Mouse (Mus musculus): ENCODE measurements around the gene Cdk18. TPM values are rescaled to one million over a fixed set of nuclear protein-coding genes. Genes with fewer than 3 reads are reported as not detected.
A peak's percentile ranks its signal among the peaks of the same experiment; 100 is the strongest.
"Not testable (repeated sequence)": the region's sequence is repeated elsewhere in the genome, so short reads cannot be mapped to it uniquely, and the experiment has no call there.

Cdk18 gene
- total and polyA plus RNA-seq, 2 experiments, result 4.7 to 33.2 TPM

- WGBS, result 23% methylated on average over 12 of the region's 12 CpGs
Observed at GRCm38 (mm10) chr1:132168115-132168767, 28.8 kb upstream of the Cdk18 start.

GRCm38 (mm10) chr1:132165859-132166258, 26.4 kb upstream of the Cdk18 start:
- H3K27me3 ChIP-seq (ENCODE audit: control insufficient read depth, insufficient read depth, low read length), result no peaks in the 10 kb centered on the region
- no peak overlapping the region for H3K4me3 ChIP-seq (ENCODE audit: insufficient read depth, low read depth, low read length)
- no peaks in the 10 kb centered on the region for H3K79me2 ChIP-seq (ENCODE audit: control insufficient read depth, insufficient read depth, low read length)
- H3K9ac ChIP-seq (ENCODE audit: low read depth, low read length), result no peak overlapping the region
- TF ChIP-seq POLR2A (IDR thresholded peaks at IDR 0.05; ENCODE audit: extremely low read depth, insufficient read depth, low read length) (no peak), CTCF (IDR thresholded peaks at IDR 0.05; ENCODE audit: low read depth, low read length) (peak; percentile 56; the same call in 1 of the 2 replicates)
- H3K36me3 ChIP-seq (ENCODE audit: control insufficient read depth, insufficient read depth, low read length), result no peaks in the 10 kb centered on the region
- no peak overlapping the region for H3K27ac ChIP-seq (replicated peaks; ENCODE audit: insufficient read depth, low read depth, low read length)
- no peak for DNase-seq (ENCODE audit: extremely low read depth, low read depth, low spot score)
- H3K4me1 ChIP-seq (ENCODE audit: control insufficient read depth, insufficient read depth, low read length), result peaks cover 7% of the 10 kb centered on the region; the same call in 1 of the 2 replicates
- WGBS, result 62% methylated on average over 3 of the region's 3 CpGs

More at GRCm38 (mm10) chr1:132168115-132168767, 28.8 kb upstream of the Cdk18 start:
- H3K4me3 ChIP-seq (ENCODE audit: insufficient read depth, low read depth, low read length), result no peak overlapping the region
- no peaks in the 10 kb centered on the region for H3K27me3 ChIP-seq (ENCODE audit: control insufficient read depth, insufficient read depth, low read length)
- H3K36me3 ChIP-seq (ENCODE audit: control insufficient read depth, insufficient read depth, low read length), result no peaks in the 10 kb centered on the region
- no peak overlapping the region for H3K9ac ChIP-seq (ENCODE audit: low read depth, low read length)
- H3K4me1 ChIP-seq (ENCODE audit: control insufficient read depth, insufficient read depth, low read length), result peaks cover 7% of the 10 kb centered on the region; the same call in 1 of the 2 replicates
- no peak overlapping the region for H3K27ac ChIP-seq (replicated peaks; ENCODE audit: insufficient read depth, low read depth, low read length)
- H3K79me2 ChIP-seq (ENCODE audit: control insufficient read depth, insufficient read depth, low read length), result no peaks in the 10 kb centered on the region
- DNase-seq (ENCODE audit: extremely low read depth, low read depth, low spot score), result no peak
- TF ChIP-seq CTCF (IDR thresholded peaks at IDR 0.05; ENCODE audit: low read depth, low read length) (no peak), POLR2A (IDR thresholded peaks at IDR 0.05; ENCODE audit: extremely low read depth, insufficient read depth, low read length) (no peak)

GRCm38 (mm10) chr1:132164780-132165518, 25.5 kb upstream of the Cdk18 start:
- no peaks in the 10 kb centered on the region for H3K36me3 ChIP-seq (ENCODE audit: control insufficient read depth, insufficient read depth, low read length)
- peaks cover 5% of the 10 kb centered on the region; the same call in 1 of the 2 replicates for H3K4me1 ChIP-seq (ENCODE audit: control insufficient read depth, insufficient read depth, low read length)
- H3K4me3 ChIP-seq (ENCODE audit: insufficient read depth, low read depth, low read length), result no peak overlapping the region
- no peak for DNase-seq (ENCODE audit: extremely low read depth, low read depth, low spot score)
- 50% methylated on average over 13 of the region's 13 CpGs for WGBS
- no peak overlapping the region for H3K9ac ChIP-seq (ENCODE audit: low read depth, low read length)
- TF ChIP-seq POLR2A (IDR thresholded peaks at IDR 0.05; ENCODE audit: extremely low read depth, insufficient read depth, low read length) (no peak), CTCF (IDR thresholded peaks at IDR 0.05; ENCODE audit: low read depth, low read length) (no peak)
- no peaks in the 10 kb centered on the region for H3K27me3 ChIP-seq (ENCODE audit: control insufficient read depth, insufficient read depth, low read length)
- no peaks in the 10 kb centered on the region for H3K79me2 ChIP-seq (ENCODE audit: control insufficient read depth, insufficient read depth, low read length)
- no peak overlapping the region for H3K27ac ChIP-seq (replicated peaks; ENCODE audit: insufficient read depth, low read depth, low read length)

- not testable (repeated sequence) for H3K4me3 ChIP-seq (ENCODE audit: insufficient read depth, low read depth, low read length); DNase-seq (ENCODE audit: extremely low read depth, low read depth, low spot score); H3K9ac ChIP-seq (ENCODE audit: low read depth, low read length); H3K36me3 ChIP-seq (ENCODE audit: control insufficient read depth, insufficient read depth, low read length); H3K27ac ChIP-seq (replicated peaks; ENCODE audit: insufficient read depth, low read depth, low read length); H3K4me1 ChIP-seq (ENCODE audit: control insufficient read depth, insufficient read depth, low read length); H3K27me3 ChIP-seq (ENCODE audit: control insufficient read depth, insufficient read depth, low read length); H3K79me2 ChIP-seq (ENCODE audit: control insufficient read depth, insufficient read depth, low read length)
- WGBS, result 45% methylated on average over 9 of the region's 9 CpGs
Observed at GRCm38 (mm10) chr1:132162618-132163017, 23.1 kb upstream of the Cdk18 start.

- TF ChIP-seq CTCF (IDR thresholded peaks at IDR 0.05; ENCODE audit: low read depth, low read length), result no peak
- no peak for TF ChIP-seq POLR2A (IDR thresholded peaks at IDR 0.05; ENCODE audit: extremely low read depth, insufficient read depth, low read length)
- H3K36me3 ChIP-seq (ENCODE audit: control insufficient read depth, insufficient read depth, low read length), result no peaks in the 10 kb centered on the region
- WGBS, result 69% methylated on average over 7 of the region's 7 CpGs
- DNase-seq (ENCODE audit: extremely low read depth, low read depth, low spot score), result no peak
- H3K27ac ChIP-seq (replicated peaks; ENCODE audit: insufficient read depth, low read depth, low read length), result no peak overlapping the region
- no peak overlapping the region for H3K9ac ChIP-seq (ENCODE audit: low read depth, low read length)
- H3K4me3 ChIP-seq (ENCODE audit: insufficient read depth, low read depth, low read length), result no peak overlapping the region
- no peaks in the 10 kb centered on the region for H3K79me2 ChIP-seq (ENCODE audit: control insufficient read depth, insufficient read depth, low read length)
- H3K27me3 ChIP-seq (ENCODE audit: control insufficient read depth, insufficient read depth, low read length), result no peaks in the 10 kb centered on the region
- H3K4me1 ChIP-seq (ENCODE audit: control insufficient read depth, insufficient read depth, low read length), result no peaks in the 10 kb centered on the region
Observed at GRCm38 (mm10) chr1:132161211-132161880, 21.9 kb upstream of the Cdk18 start.

Data from liver, adult 2 months (tissue).